Mouse (Mus musculus) spleen, postnatal 36 days (tissue): ENCODE results near the gene Prkci.

Experiments
- DNase-seq, 2 experiments: peaks; one replicate each; pipeline ENCODE4 v3.0.0; 2022; ENCODE audit warnings: low spot score in 2 of 2, mixed read lengths in 1 of 2

Prkci gene

GRCm38 (mm10) chr3:30995283-30995898, at the start of gene Prkci:
Prkci (plus strand) TSS chr3:30995747.
- peak; percentile 90 to 92 for DNase-seq

GRCm38 (mm10) chr3:30951652-30952051, 43.9 kb upstream of the Prkci start:
- no peak for DNase-seq

GRCm38 (mm10) chr3:30952273-30953070, 43.1 kb upstream of the Prkci start:
- DNase-seq: no peak

GRCm38 (mm10) chr3:30956327-30956726, 39.2 kb upstream of the Prkci start:
- DNase-seq: no peak

- DNase-seq: no peak
Observed at GRCm38 (mm10) chr3:30958709-30959108, 36.8 kb upstream of the Prkci start.

- no peak for DNase-seq
Observed at GRCm38 (mm10) chr3:30959868-30960831, 35.4 kb upstream of the Prkci start.

GRCm38 (mm10) chr3:30963100-30963499, 32.4 kb upstream of the Prkci start:
- DNase-seq: no peak

GRCm38 (mm10) chr3:30964216-30964615, 31.3 kb upstream of the Prkci start:
- no peak for DNase-seq

- no peak for DNase-seq
Observed at GRCm38 (mm10) chr3:30965644-30966043, 29.9 kb upstream of the Prkci start.

GRCm38 (mm10) chr3:30968531-30969092, 26.9 kb upstream of the Prkci start:
- peak; percentile 32 to 42 for DNase-seq

- DNase-seq: peak; percentile 90 to 91
Observed at GRCm38 (mm10) chr3:30969104-30969581, 26.4 kb upstream of the Prkci start, which contains the start of gene Phc3. Phc3 (minus strand) TSS chr3:30969415.

GRCm38 (mm10) chr3:30975102-30975754, 20.3 kb upstream of the Prkci start:
- DNase-seq: peak; percentile 42 to 66

- DNase-seq: no peak
Observed at GRCm38 (mm10) chr3:30976991-30977603, 18.4 kb upstream of the Prkci start.

GRCm38 (mm10) chr3:30981616-30982380, 13.7 kb upstream of the Prkci start:
- DNase-seq: no peak

- no peak for DNase-seq
Observed at GRCm38 (mm10) chr3:30982924-30983536, 12.5 kb upstream of the Prkci start.

GRCm38 (mm10) chr3:30987396-30988318, 7.9 kb upstream of the Prkci start:
- peak; percentile 31 to 44 for DNase-seq

GRCm38 (mm10) chr3:30992161-30992560, 3.4 kb upstream of the Prkci start:
- DNase-seq: no peak

GRCm38 (mm10) chr3:30993066-30993573, 2.4 kb upstream of the Prkci start:
- peak; percentile 37 to 60 for DNase-seq
